Mouse (Mus musculus) heart, adult 2 months (tissue): ENCODE results near the gene Rimkla.

ENCODE experiments used
- CTCF ChIP-seq: fragments of 200-600 bp; IDR thresholded peaks from 2 replicates; pipeline ENCODE4 v1.8.1; 2022; ENCODE audit warnings: antibody characterized with exemption, mild to moderate bottlenecking, moderate library complexity
- EP300 ChIP-seq: fragments of 200-500 bp; IDR thresholded peaks from 2 replicates; pipeline ENCODE4 v1.6.1; 2011; ENCODE audit warnings: low read depth, low read length, control low read depth; ENCODE audit not compliant: insufficient read depth
- POLR2A ChIP-seq: fragments of 200-500 bp; IDR thresholded peaks from 2 replicates; pipeline ENCODE4 v1.6.1; 2011; ENCODE audit warnings: mild to moderate bottlenecking, low read depth, low read length, control low read depth; ENCODE audit not compliant: insufficient read depth

- TF ChIP-seq CTCF, result peak; percentile 33
- no peak for TF ChIP-seq EP300
- TF ChIP-seq POLR2A, result no peak
Observed at GRCm38 (mm10) chr4:119483051-119483450, 9.4 kb downstream of the Rimkla start.
